16 mouse cellular contexts compared by ENCODE assay signal in genomic region chr10:67566104-67566503, GRCm38 (mm10). TPM values are rescaled to one million over a fixed set of nuclear protein-coding genes. Genes with fewer than 3 reads are reported as not detected.
A peak's percentile ranks its signal among the peaks of the same experiment; 100 is the strongest.
DNase-seq lines count a peak whose midpoint lies in the region; ATAC-seq lines count a peak whose summit lies in the region.
"Had no signal": no experiment of that assay in that cellular context is flagged by ENCODE, and none has a peak within 500 bp of the region (broad histone marks: within the 10 kb centered on the region; RNA-seq: fewer than 3 reads in every experiment).

No protein-coding gene starts in this region.

- peak; percentile 57 for ATAC-seq in embryonic facial prominence, embryonic 14.5 days (ENCODE audit: low read depth)
- no peak for ATAC-seq in midbrain, embryonic 14.5 days (ENCODE audit: low FRiP score, low TSS enrichment)
- no peak for ATAC-seq in midbrain, embryonic 15.5 days (replicated peaks)
- peak; percentile 90 for ATAC-seq in granulocyte monocyte progenitor cell, adult 5-6 weeks (replicated peaks; ENCODE audit: poor library complexity, severe bottlenecking)
- ATAC-seq: intestine, postnatal 0 days had no signal

- peak; percentile 65 for DNase-seq in embryonic facial prominence, embryonic 14.5 days (ENCODE audit: low spot score)
- DNase-seq in embryonic facial prominence, embryonic 10.5 days (ENCODE audit: low spot score): no peak
- DNase-seq in midbrain, embryonic 14.5 days: peak; percentile 43
- DNase-seq in retina, postnatal 1 day: peak; percentile 97
- DNase-seq in left cerebral cortex, adult 8-10 months (ENCODE audit: low spot score in 2 of 2): no peak
- DNase-seq in limb, embryonic 10.5 days (ENCODE audit: low spot score): no peak
- DNase-seq: cerebellum, adult 2 months; kidney, postnatal 4 days; right cerebral cortex, postnatal 4 days had no signal

- no peaks in the 10 kb centered on the region for H3K9me3 ChIP-seq in embryonic facial prominence, embryonic 14.5 days (ENCODE audit: control insufficient read depth, low read length)
- no peaks in the 10 kb centered on the region for H3K9me3 ChIP-seq in embryonic facial prominence, embryonic 10.5 days
- H3K9me3 ChIP-seq in midbrain, embryonic 14.5 days (ENCODE audit: control insufficient read depth, low read length): no peaks in the 10 kb centered on the region
- no peaks in the 10 kb centered on the region for H3K9me3 ChIP-seq in midbrain, embryonic 15.5 days
- H3K9me3 ChIP-seq in limb, embryonic 10.5 days (replicated peaks): no peaks in the 10 kb centered on the region
- H3K9me3 ChIP-seq: midbrain, embryonic 10.5 days; neural tube, embryonic 15.5 days had no signal

- H3K4me3 ChIP-seq in embryonic facial prominence, embryonic 14.5 days (ENCODE audit: low read depth, low read length): no peak overlapping the region
- H3K4me3 ChIP-seq in embryonic facial prominence, embryonic 10.5 days: no peak overlapping the region
- H3K4me3 ChIP-seq in midbrain, embryonic 14.5 days (replicated peaks; ENCODE audit: low read depth, low read length): no peak overlapping the region
- H3K4me3 ChIP-seq in midbrain, embryonic 15.5 days: no peak overlapping the region
- H3K4me3 ChIP-seq in limb, embryonic 10.5 days: no peak overlapping the region
- H3K4me3 ChIP-seq: left cerebral cortex, adult 2 months; midbrain, embryonic 10.5 days; neural tube, embryonic 15.5 days had no signal

- H3K4me1 ChIP-seq in embryonic facial prominence, embryonic 14.5 days (ENCODE audit: control insufficient read depth, insufficient read depth, low read length): no peaks in the 10 kb centered on the region
- no peaks in the 10 kb centered on the region for H3K4me1 ChIP-seq in embryonic facial prominence, embryonic 10.5 days
- H3K4me1 ChIP-seq in midbrain, embryonic 14.5 days (ENCODE audit: control insufficient read depth, insufficient read depth, low read length): no peaks in the 10 kb centered on the region
- H3K4me1 ChIP-seq in midbrain, embryonic 15.5 days: 0 out of 2 replicates have a peak, but pooled peaks cover 5% of the 10 kb centered on the region
- H3K4me1 ChIP-seq in limb, embryonic 10.5 days: no peaks in the 10 kb centered on the region
- H3K4me1 ChIP-seq: midbrain, embryonic 10.5 days; neural tube, embryonic 15.5 days had no signal

- no peaks in the 10 kb centered on the region for H3K36me3 ChIP-seq in embryonic facial prominence, embryonic 14.5 days (ENCODE audit: control insufficient read depth, insufficient read depth, low read length)
- no peaks in the 10 kb centered on the region for H3K36me3 ChIP-seq in embryonic facial prominence, embryonic 10.5 days (replicated peaks)
- no peaks in the 10 kb centered on the region for H3K36me3 ChIP-seq in midbrain, embryonic 14.5 days (ENCODE audit: control insufficient read depth, insufficient read depth, low read length)
- H3K36me3 ChIP-seq in midbrain, embryonic 15.5 days (replicated peaks): no peaks in the 10 kb centered on the region
- H3K36me3 ChIP-seq in limb, embryonic 10.5 days: no peaks in the 10 kb centered on the region
- H3K36me3 ChIP-seq: midbrain, embryonic 10.5 days; neural tube, embryonic 15.5 days had no signal

- no peak overlapping the region for H3K27ac ChIP-seq in embryonic facial prominence, embryonic 14.5 days (replicated peaks; ENCODE audit: low read depth, low read length)
- no peak overlapping the region for H3K27ac ChIP-seq in embryonic facial prominence, embryonic 10.5 days (replicated peaks)
- H3K27ac ChIP-seq in midbrain, embryonic 14.5 days (replicated peaks; ENCODE audit: low read depth, low read length): no peak overlapping the region
- no peak overlapping the region for H3K27ac ChIP-seq in midbrain, embryonic 15.5 days
- H3K27ac ChIP-seq in limb, embryonic 10.5 days: no peak overlapping the region
- H3K27ac ChIP-seq: left cerebral cortex, adult 2 months; liver, embryonic 14.5 days; midbrain, embryonic 10.5 days; neural tube, embryonic 15.5 days had no signal

- H3K4me2 ChIP-seq in embryonic facial prominence, embryonic 14.5 days (ENCODE audit: low read depth, low read length): no peak overlapping the region
- H3K4me2 ChIP-seq in midbrain, embryonic 14.5 days (ENCODE audit: low read length): no peak overlapping the region
- no peak overlapping the region for H3K4me2 ChIP-seq in midbrain, embryonic 15.5 days
- H3K4me2 ChIP-seq: neural tube, embryonic 15.5 days had no signal

- WGBS in embryonic facial prominence, embryonic 14.5 days: 65% methylated on average over 8 of the region's 8 CpGs
- WGBS in embryonic facial prominence, embryonic 10.5 days: 79% methylated on average over 8 of the region's 8 CpGs
- WGBS in midbrain, embryonic 14.5 days: 44% methylated on average over 8 of the region's 8 CpGs
- WGBS in midbrain, embryonic 15.5 days: 47% methylated on average over 8 of the region's 8 CpGs
- 87% methylated on average over 8 of the region's 8 CpGs for WGBS in limb, embryonic 10.5 days

- H3K9ac ChIP-seq in embryonic facial prominence, embryonic 14.5 days (ENCODE audit: low read depth, low read length): no peak overlapping the region
- H3K9ac ChIP-seq in midbrain, embryonic 14.5 days (replicated peaks; ENCODE audit: low read length): no peak overlapping the region
- H3K9ac ChIP-seq in midbrain, embryonic 15.5 days: no peak overlapping the region
- H3K9ac ChIP-seq: liver, embryonic 14.5 days; neural tube, embryonic 15.5 days had no signal

- no peaks in the 10 kb centered on the region for H3K27me3 ChIP-seq in embryonic facial prominence, embryonic 14.5 days (replicated peaks; ENCODE audit: control insufficient read depth, insufficient read depth, low read length)
- peaks cover 33% of the 10 kb centered on the region for H3K27me3 ChIP-seq in embryonic facial prominence, embryonic 10.5 days (replicated peaks; ENCODE audit: low read depth, poor library complexity, severe bottlenecking)
- no peaks in the 10 kb centered on the region for H3K27me3 ChIP-seq in midbrain, embryonic 14.5 days (ENCODE audit: control insufficient read depth, insufficient read depth, low read length)
- no peaks in the 10 kb centered on the region for H3K27me3 ChIP-seq in midbrain, embryonic 15.5 days (replicated peaks)
- no peaks in the 10 kb centered on the region for H3K27me3 ChIP-seq in limb, embryonic 10.5 days (ENCODE audit: low read depth, poor library complexity, severe bottlenecking)

RNA-seq across cellular contexts. Expression of gene Ado, which starts 17.3 kb away (rescaled TPM):
- polyA plus RNA-seq in embryonic facial prominence, embryonic 14.5 days (2014; fragmentation: Nextera tagmentation; extraction: Ambion mirVana): 60.7 and 66.1 TPM in 2 replicates
- polyA plus RNA-seq in embryonic facial prominence, embryonic 10.5 days (2016; fragmentation: Nextera tagmentation; extraction: Ambion mirVana): 84.6 and 85.1 TPM in 2 replicates
- 77.1 and 98.6 TPM in 2 replicates for polyA plus RNA-seq in midbrain, embryonic 14.5 days (2014; fragmentation: Nextera tagmentation; extraction: Ambion mirVana)
- 73.8 and 76.5 TPM in 2 replicates for polyA plus RNA-seq in midbrain, embryonic 15.5 days (2015; fragmentation: Nextera tagmentation; extraction: Ambion mirVana)
- 21.2 and 21.7 TPM in 2 replicates for total RNA-seq in granulocyte monocyte progenitor cell, adult 5-6 weeks (2014; fragmentation: Nextera tagmentation)
- 21.9 and 22.8 TPM in 2 replicates for total RNA-seq in granulocyte monocyte progenitor cell, adult 5-6 weeks (2017)
- total RNA-seq in left cerebral cortex, adult 8-10 months (2022): 10 to 100 TPM; 36.7 to 41.4 (median 39.0) TPM
- polyA plus RNA-seq in limb, embryonic 10.5 days (2016; fragmentation: Nextera tagmentation; extraction: Ambion mirVana): 79.7 and 82.2 TPM in 2 replicates

RNA-seq across cellular contexts. Expression of gene Egr2, which starts 30.8 kb away (rescaled TPM):
- 1.7 and 2.6 TPM in 2 replicates for polyA plus RNA-seq in embryonic facial prominence, embryonic 14.5 days (2014; fragmentation: Nextera tagmentation; extraction: Ambion mirVana)
- 0.86 and 1.1 TPM in 2 replicates for polyA plus RNA-seq in embryonic facial prominence, embryonic 10.5 days (2016; fragmentation: Nextera tagmentation; extraction: Ambion mirVana)
- 0.12 and 1.0 TPM in 2 replicates for polyA plus RNA-seq in midbrain, embryonic 14.5 days (2014; fragmentation: Nextera tagmentation; extraction: Ambion mirVana)
- 0.29 and 0.72 TPM in 2 replicates for polyA plus RNA-seq in midbrain, embryonic 15.5 days (2015; fragmentation: Nextera tagmentation; extraction: Ambion mirVana)
- not detected in 2 replicates for total RNA-seq in granulocyte monocyte progenitor cell, adult 5-6 weeks (2014; fragmentation: Nextera tagmentation)
- 0.72 and 3.1 TPM in 2 replicates for total RNA-seq in granulocyte monocyte progenitor cell, adult 5-6 weeks (2017)
- total RNA-seq in left cerebral cortex, adult 8-10 months (2022): 1 to 10 TPM; 2.2 to 8.3 (median 7.9) TPM
- 0.05 TPM in 1 of 2 replicates, not detected in the other for polyA plus RNA-seq in limb, embryonic 10.5 days (2016; fragmentation: Nextera tagmentation; extraction: Ambion mirVana)

Comparison
In these comparisons a context has a peak if more than half of its experiments do, and no peak if none do; other contexts are left out.
1. DNase-seq: peak in embryonic facial prominence, embryonic 14.5 days (single experiment), midbrain, embryonic 14.5 days (single experiment) and retina, postnatal 1 day (single experiment); none in embryonic facial prominence, embryonic 10.5 days (single experiment), left cerebral cortex, adult 8-10 months (0 of 2) and limb, embryonic 10.5 days (single experiment).
2. ATAC-seq: peak in embryonic facial prominence, embryonic 14.5 days (single experiment) and granulocyte monocyte progenitor cell, adult 5-6 weeks (single experiment); none in midbrain, embryonic 14.5 days (single experiment) and midbrain, embryonic 15.5 days (single experiment).